Mouse (Mus musculus): ENCODE results near the gene Aldh1a1. TPM values are rescaled to one million over a fixed set of nuclear protein-coding genes. Genes with fewer than 3 reads are reported as not detected.
"Not testable (repeated sequence)": the region's sequence is repeated elsewhere in the genome, so short reads cannot be mapped to it uniquely, and the experiment has no call there.

Gene Aldh1a1
- polyA plus RNA-seq, 1 experiment, result 3.2 TPM

DNA sequence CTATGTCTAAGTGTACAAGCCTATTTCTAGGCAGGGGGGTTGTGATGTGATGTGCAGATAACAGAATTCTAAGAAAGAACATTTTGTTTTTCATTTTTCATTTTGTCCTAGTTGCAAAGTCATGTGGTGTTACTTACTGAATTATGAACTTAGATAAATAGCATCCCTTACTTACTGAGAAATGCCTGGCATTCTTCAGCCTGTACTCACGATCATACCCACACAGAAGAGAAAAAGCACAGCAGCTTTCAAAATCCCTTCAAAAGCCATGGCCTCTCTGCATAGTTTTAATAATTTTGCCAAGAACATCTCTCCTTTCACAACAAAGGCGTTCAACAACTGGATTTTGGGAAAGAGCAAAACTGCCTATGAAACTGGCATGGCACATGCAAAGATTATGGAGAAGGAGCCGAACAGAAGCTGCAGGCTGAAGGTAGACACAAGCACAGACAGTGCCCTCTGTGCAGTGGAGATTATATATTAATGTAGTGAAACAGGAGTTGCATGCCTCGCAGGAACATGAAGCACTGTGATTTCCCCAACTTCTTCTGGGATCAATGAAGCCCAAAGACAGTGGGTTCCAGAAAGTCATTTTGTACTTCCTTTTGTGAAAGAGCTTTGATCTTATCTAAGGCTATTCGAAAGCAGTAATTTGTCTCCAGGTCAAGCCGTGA lies 21.3 kb downstream of the Aldh1a1 start:
- no peak for DNase-seq (ENCODE audit: low read depth)
- no peak for TF ChIP-seq POLR2A (IDR thresholded peaks at IDR 0.05; ENCODE audit: borderline replicate concordance, extremely low read depth, insufficient read depth, insufficient read length, poor library complexity, severe bottlenecking)
- no peak for TF ChIP-seq CTCF (IDR thresholded peaks at IDR 0.05; ENCODE audit: borderline replicate concordance, extremely low read depth, insufficient read depth, insufficient read length)

DNA sequence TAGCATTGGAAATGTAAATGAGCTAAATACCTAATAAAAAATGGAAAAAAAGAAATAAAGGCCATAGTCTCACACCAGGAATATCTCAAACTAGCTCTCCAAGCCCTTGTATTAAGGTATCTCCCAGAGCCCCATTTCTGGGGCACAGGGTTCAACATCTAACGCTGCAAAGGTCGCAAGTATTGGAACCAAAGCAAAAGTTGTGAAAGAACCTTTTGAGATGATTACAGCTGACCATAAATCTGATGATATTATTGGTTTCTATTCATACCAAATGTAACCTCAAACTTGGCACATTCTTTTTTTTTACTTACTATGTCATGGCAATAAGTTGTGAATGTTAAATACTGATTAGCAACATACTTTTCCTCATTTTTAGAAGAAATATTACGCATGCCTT lies 24.0 kb downstream of the Aldh1a1 start:
- DNase-seq (ENCODE audit: low read depth), result no peak

DNA sequence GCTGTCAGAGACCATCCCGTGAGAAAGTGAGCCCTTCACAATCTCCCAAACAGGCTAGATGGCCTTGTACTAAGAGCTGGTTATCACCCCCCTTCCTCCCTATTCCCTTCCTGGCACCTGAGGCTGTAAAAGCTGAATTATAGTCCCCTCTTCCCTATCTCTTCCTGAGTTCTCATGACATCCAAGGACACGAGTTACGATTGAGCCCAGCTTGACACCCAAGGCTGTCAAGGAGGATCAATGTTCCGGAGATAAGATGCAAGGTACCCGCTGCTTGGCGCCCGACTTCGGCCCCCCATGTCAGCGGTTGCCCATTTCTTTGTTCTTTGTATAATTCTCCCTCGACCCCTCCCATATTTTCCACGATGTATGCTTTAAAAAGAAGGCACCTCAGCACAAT lies 36.6 kb downstream of the Aldh1a1 start:
- not testable (repeated sequence) for DNase-seq (ENCODE audit: low read depth)

More for the DNA sequence above, 24.0 kb downstream of the Aldh1a1 start:
- TF ChIP-seq POLR2A (IDR thresholded peaks at IDR 0.05; ENCODE audit: borderline replicate concordance, extremely low read depth, insufficient read depth, insufficient read length, poor library complexity, severe bottlenecking) (no peak), CTCF (IDR thresholded peaks at IDR 0.05; ENCODE audit: borderline replicate concordance, extremely low read depth, insufficient read depth, insufficient read length) (no peak)

DNA sequence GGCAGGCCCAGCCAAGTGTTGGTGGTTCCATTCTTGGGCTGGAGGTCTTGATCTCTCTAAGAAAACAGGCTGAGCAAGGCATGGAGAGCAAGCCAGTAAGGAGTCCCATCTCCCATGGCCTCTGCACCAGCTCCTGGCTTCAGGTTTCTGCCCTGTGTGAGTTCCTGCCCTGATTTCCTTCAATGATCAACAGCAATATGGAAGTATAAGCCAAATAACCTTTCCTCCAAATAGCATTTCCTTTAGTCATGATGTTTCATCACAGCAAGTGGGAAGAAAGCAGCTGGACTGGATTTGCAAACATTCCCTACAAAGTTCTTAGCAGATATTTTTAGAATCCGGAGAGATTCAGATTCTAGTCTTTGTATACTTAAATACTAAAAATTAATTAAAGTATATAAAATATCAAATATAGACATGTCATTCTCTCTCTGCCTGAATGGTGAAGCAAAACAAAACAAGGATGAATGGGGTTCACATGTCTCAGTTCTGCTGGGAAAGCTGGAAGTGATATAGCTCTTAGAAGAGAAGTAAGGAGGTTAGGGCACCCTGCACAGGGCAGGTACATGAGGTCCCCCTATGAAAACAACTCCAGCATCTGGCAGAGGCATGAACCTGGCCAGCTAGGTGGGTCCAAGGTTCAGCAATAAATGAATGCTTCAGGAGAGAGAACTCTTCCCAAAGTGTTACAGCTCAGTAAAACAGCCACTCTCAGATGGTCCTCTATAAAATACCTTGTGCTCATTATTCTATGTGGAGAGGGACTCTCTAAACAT lies 37.6 kb downstream of the Aldh1a1 start:
- TF ChIP-seq POLR2A (IDR thresholded peaks at IDR 0.05; ENCODE audit: borderline replicate concordance, extremely low read depth, insufficient read depth, insufficient read length, poor library complexity, severe bottlenecking) (no peak), CTCF (IDR thresholded peaks at IDR 0.05; ENCODE audit: borderline replicate concordance, extremely low read depth, insufficient read depth, insufficient read length) (no peak)
- no peak for DNase-seq (ENCODE audit: low read depth)

DNA sequence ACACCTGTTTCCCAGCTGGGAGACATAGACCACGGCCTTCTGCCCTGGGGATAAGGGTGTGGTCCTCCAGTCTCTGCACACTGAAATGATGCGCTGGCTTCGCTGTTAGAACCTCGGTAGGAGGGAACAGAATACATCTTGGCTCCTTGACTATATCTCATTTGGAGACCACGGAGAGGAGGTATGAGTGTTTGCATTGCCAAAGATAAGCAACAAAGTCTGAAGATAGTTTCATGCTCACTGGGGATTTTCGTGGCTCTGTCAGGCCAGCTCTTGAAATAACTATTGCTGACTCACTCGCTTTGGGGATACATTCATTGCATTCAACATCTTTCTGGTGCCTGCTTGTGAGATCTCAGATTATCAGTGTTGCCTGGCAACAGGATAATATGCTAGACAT lies 44.0 kb downstream of the Aldh1a1 start:
- DNase-seq (ENCODE audit: low read depth), result no peak
- no peak for TF ChIP-seq CTCF (IDR thresholded peaks at IDR 0.05; ENCODE audit: borderline replicate concordance, extremely low read depth, insufficient read depth, insufficient read length)
- TF ChIP-seq POLR2A (IDR thresholded peaks at IDR 0.05; ENCODE audit: borderline replicate concordance, extremely low read depth, insufficient read depth, insufficient read length, poor library complexity, severe bottlenecking), result no peak

DNA sequence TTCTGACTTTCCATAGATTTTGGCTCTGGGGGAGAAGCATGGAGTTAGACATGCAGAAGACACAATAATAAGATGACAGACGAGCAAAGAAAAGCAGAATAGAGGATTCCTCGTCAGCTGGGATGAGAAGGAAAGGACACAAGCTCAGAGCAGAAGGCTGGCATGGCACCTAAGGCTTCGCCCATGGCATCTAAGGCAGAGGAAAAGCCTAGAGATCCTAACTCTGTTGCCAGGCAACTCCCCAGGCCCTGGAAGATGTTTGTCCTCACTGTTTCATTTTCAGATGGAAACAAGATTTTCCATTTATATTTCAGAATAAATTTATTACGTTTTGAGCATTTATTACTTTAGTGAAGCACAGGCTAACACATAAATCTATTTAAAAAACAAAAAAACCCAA lies 48.5 kb downstream of the Aldh1a1 start:
- TF ChIP-seq POLR2A (IDR thresholded peaks at IDR 0.05; ENCODE audit: borderline replicate concordance, extremely low read depth, insufficient read depth, insufficient read length, poor library complexity, severe bottlenecking) (no peak), CTCF (IDR thresholded peaks at IDR 0.05; ENCODE audit: borderline replicate concordance, extremely low read depth, insufficient read depth, insufficient read length) (no peak)
- DNase-seq (ENCODE audit: low read depth), result no peak

DNA sequence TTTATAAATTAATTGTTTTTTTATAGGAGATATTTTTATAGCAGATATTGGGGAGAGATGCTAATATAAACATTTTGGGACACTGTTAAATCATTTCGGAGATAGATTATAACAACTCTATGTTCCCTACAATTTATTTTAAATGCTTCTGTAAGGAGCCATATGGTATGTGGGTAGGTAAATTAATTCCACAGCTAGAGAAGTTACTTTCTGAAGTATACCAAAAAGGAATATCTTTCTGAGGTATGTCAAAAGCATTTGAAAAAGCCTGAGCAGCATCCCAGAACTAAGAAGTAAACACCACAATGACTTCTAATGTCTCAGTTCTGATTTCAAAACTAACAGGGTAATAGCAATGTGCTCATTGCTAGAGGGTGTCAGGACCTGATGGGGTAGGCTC lies 49.4 kb downstream of the Aldh1a1 start:
- TF ChIP-seq POLR2A (IDR thresholded peaks at IDR 0.05; ENCODE audit: borderline replicate concordance, extremely low read depth, insufficient read depth, insufficient read length, poor library complexity, severe bottlenecking), result no peak
- no peak for TF ChIP-seq CTCF (IDR thresholded peaks at IDR 0.05; ENCODE audit: borderline replicate concordance, extremely low read depth, insufficient read depth, insufficient read length)
- DNase-seq (ENCODE audit: low read depth), result no peak

DNA sequence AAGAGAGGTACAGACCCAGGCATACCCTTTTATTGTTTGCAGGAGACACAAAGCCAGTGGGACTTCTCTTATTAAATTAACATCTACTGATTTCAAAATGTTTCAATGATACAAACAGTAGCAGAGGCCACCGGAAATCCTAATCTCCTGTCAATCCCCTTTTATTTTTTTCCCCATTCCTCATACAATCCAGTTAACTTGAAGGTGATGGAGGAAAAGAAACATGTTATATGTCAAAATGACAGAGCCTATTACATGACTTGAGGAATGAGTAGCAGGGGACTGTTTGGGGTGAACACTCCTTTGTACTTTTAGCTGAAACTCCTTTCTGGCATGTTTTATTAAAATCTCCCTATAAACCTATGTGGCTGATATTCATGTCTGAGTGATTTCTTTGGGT lies 51.3 kb downstream of the Aldh1a1 start:
- TF ChIP-seq POLR2A (IDR thresholded peaks at IDR 0.05; ENCODE audit: borderline replicate concordance, extremely low read depth, insufficient read depth, insufficient read length, poor library complexity, severe bottlenecking) (no peak), CTCF (IDR thresholded peaks at IDR 0.05; ENCODE audit: borderline replicate concordance, extremely low read depth, insufficient read depth, insufficient read length) (no peak)
- DNase-seq (ENCODE audit: low read depth), result no peak

DNA sequence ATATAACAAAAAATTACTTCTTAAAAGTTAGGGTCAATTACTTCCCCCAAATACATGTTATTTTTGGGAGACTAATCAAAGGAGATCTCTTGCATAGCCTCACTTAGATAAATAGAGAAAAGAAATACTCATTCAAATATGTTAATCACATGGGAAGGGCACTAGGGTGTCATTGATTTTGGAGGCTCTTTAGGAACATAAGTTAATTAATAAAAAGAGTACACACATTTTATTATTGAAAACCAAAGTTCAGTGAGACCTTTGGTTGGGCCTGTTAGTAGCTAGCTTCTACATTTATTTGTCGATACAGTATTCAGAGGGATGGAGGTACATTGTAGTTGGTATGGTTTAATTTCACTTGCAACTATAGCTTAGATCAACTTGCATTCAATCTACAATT lies 52.4 kb downstream of the Aldh1a1 start:
- TF ChIP-seq POLR2A (IDR thresholded peaks at IDR 0.05; ENCODE audit: borderline replicate concordance, extremely low read depth, insufficient read depth, insufficient read length, poor library complexity, severe bottlenecking) (no peak), CTCF (IDR thresholded peaks at IDR 0.05; ENCODE audit: borderline replicate concordance, extremely low read depth, insufficient read depth, insufficient read length) (no peak)
- DNase-seq (ENCODE audit: low read depth), result no peak

DNA sequence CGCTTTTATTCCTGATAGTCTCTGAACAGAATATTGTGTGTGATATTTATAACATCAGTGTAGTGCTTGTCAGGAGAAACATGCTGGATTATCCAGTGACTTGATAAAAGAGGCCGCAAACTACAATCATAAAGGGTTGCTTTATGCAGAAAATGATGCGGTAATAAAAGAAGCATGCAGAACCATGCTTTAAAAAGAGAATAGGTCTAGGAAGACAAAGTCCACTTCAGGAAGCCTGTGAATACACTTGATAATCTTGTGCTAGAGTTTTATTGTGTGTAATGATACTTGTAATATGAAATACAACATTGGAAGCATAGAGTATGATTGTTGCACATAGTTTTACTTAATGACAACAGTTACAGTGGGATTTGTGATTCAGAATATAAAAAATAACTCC lies 54.5 kb downstream of the Aldh1a1 start:
- no peak for DNase-seq (ENCODE audit: low read depth)
- TF ChIP-seq POLR2A (IDR thresholded peaks at IDR 0.05; ENCODE audit: borderline replicate concordance, extremely low read depth, insufficient read depth, insufficient read length, poor library complexity, severe bottlenecking), result no peak
- no peak for TF ChIP-seq CTCF (IDR thresholded peaks at IDR 0.05; ENCODE audit: borderline replicate concordance, extremely low read depth, insufficient read depth, insufficient read length)

DNA sequence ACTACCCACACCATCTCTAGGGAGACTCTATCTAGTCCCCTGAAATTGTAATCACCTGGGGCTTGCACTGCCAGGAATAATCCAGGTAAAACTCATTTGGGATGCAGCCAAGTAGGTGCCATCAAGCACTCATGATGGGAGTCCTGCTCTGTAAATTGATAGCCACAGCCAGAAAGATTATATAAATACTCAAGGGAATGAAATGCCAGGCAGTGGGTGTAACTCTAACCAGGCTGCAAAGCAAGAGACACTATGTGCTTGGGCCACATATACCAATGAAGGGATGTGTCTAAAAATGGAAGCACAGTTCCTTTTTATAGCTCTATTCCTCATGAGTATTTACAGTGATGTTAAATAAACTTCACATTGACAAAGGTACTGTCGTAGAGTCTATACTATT lies 56.9 kb downstream of the Aldh1a1 start:
- no peak for DNase-seq (ENCODE audit: low read depth)
- no peak for TF ChIP-seq POLR2A (IDR thresholded peaks at IDR 0.05; ENCODE audit: borderline replicate concordance, extremely low read depth, insufficient read depth, insufficient read length, poor library complexity, severe bottlenecking)
- no peak for TF ChIP-seq CTCF (IDR thresholded peaks at IDR 0.05; ENCODE audit: borderline replicate concordance, extremely low read depth, insufficient read depth, insufficient read length)

DNA sequence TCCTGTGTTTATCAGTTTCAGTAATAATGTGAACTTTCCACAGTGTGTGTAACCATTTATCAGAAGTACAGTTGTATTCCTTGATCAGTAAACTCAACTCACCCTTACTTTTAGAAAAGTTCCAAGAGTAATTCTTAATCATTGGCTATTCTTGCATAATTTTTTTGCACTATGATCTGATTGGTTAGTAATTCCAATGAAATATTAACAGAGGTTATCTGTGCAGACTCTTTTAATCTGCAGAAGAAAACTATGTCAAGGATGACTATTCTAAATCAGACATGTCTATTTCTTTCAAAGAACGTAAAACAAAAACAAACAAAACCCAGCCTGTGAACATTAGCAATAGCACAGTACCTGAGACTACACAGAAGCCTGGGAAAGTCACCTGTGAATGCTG lies 62.9 kb downstream of the Aldh1a1 start:
- DNase-seq (ENCODE audit: low read depth), result no peak

More for the DNA sequence above, 62.9 kb downstream of the Aldh1a1 start:
- TF ChIP-seq CTCF (IDR thresholded peaks at IDR 0.05; ENCODE audit: borderline replicate concordance, extremely low read depth, insufficient read depth, insufficient read length) (no peak), POLR2A (IDR thresholded peaks at IDR 0.05; ENCODE audit: borderline replicate concordance, extremely low read depth, insufficient read depth, insufficient read length, poor library complexity, severe bottlenecking) (no peak)
